Mouse (Mus musculus): ENCODE measurements at regions not wholly inside any gene's neighbourhood (a gene's known extent, or its start where the extent isn't known, plus 50 kb on each side); places are given as distances from the start of the nearest gene placed in this dataset.

GRCm38 (mm10) chr15:27321915-27322665, 144.4 kb upstream of the Ank start:
- no peak for TF ChIP-seq MAFK (IDR thresholded peaks at IDR 0.05; ENCODE audit: insufficient read depth, low read depth, low read length)
- TF ChIP-seq ZC3H11A (IDR thresholded peaks at IDR 0.05; ENCODE audit: borderline replicate concordance, low read depth, low read length): no peak
- no peak for TF ChIP-seq CHD2 (IDR thresholded peaks at IDR 0.05; ENCODE audit: low read depth, low read length)
- TF ChIP-seq HCFC1 (IDR thresholded peaks at IDR 0.05; ENCODE audit: borderline replicate concordance, insufficient read depth, low read length): no peak
- TF ChIP-seq ZNF384 (IDR thresholded peaks at IDR 0.05; ENCODE audit: low read depth, low read length): no peak
